ENCODE assay signal across 13 mouse cellular contexts in genomic region chr5:38276451-38276850, GRCm38 (mm10). TPM values are rescaled to one million over a fixed set of nuclear protein-coding genes. Genes with fewer than 3 reads are reported as not detected.
DNase-seq lines count a peak whose midpoint lies in the region; ATAC-seq lines count a peak whose summit lies in the region.
"Had no signal": no experiment of that assay in that cellular context is flagged by ENCODE, and none has a peak within 500 bp of the region (broad histone marks: within the 10 kb centered on the region; RNA-seq: fewer than 3 reads in every experiment).

No protein-coding gene starts in this region.

- H3K4me3 ChIP-seq in heart, embryonic 10.5 days, result peak overlapping the region; percentile 51
- H3K4me3 ChIP-seq in forebrain, embryonic 16.5 days (replicated peaks; ENCODE audit: low read length), result peak overlapping the region; percentile 10; the same call in 1 of the 2 replicates
- no peak overlapping the region for H3K4me3 ChIP-seq in midbrain, embryonic 11.5 days (ENCODE audit: low read depth, low read length)

- ATAC-seq in forebrain, embryonic 16.5 days, result no peak
- ATAC-seq in midbrain, embryonic 11.5 days (ENCODE audit: low FRiP score), result no peak

- H3K9me3 ChIP-seq in heart, embryonic 10.5 days, result no peaks in the 10 kb centered on the region
- H3K9me3 ChIP-seq in forebrain, embryonic 16.5 days (ENCODE audit: control insufficient read depth, low read length), result no peaks in the 10 kb centered on the region
- H3K9me3 ChIP-seq in midbrain, embryonic 11.5 days (ENCODE audit: control insufficient read depth, low read length), result no peaks in the 10 kb centered on the region

- H3K4me1 ChIP-seq in heart, embryonic 10.5 days, result peaks cover 21% of the 10 kb centered on the region
- H3K4me1 ChIP-seq in forebrain, embryonic 16.5 days (replicated peaks; ENCODE audit: control insufficient read depth, insufficient read depth, low read length), result peaks cover 17% of the 10 kb centered on the region
- peaks cover 8% of the 10 kb centered on the region; the same call in 1 of the 2 replicates for H3K4me1 ChIP-seq in midbrain, embryonic 11.5 days (ENCODE audit: control insufficient read depth, insufficient read depth, low read length)

- no peak overlapping the region for H3K9ac ChIP-seq in forebrain, embryonic 16.5 days (replicated peaks; ENCODE audit: low read depth, low read length)
- H3K9ac ChIP-seq in midbrain, embryonic 11.5 days (ENCODE audit: low read length), result no peak overlapping the region

- peaks cover under 1% of the 10 kb centered on the region for H3K36me3 ChIP-seq in heart, embryonic 10.5 days
- no peaks in the 10 kb centered on the region for H3K36me3 ChIP-seq in forebrain, embryonic 16.5 days (ENCODE audit: control insufficient read depth, insufficient read depth)
- no peaks in the 10 kb centered on the region for H3K36me3 ChIP-seq in midbrain, embryonic 11.5 days (ENCODE audit: control insufficient read depth, insufficient read depth, low read length)

- peaks cover 83% of the 10 kb centered on the region for H3K27me3 ChIP-seq in heart, embryonic 10.5 days (ENCODE audit: insufficient read depth, poor library complexity, severe bottlenecking)
- peaks cover 54% of the 10 kb centered on the region for H3K27me3 ChIP-seq in forebrain, embryonic 16.5 days (replicated peaks; ENCODE audit: control insufficient read depth, insufficient read depth, low read length)
- peaks cover 47% of the 10 kb centered on the region for H3K27me3 ChIP-seq in midbrain, embryonic 11.5 days (ENCODE audit: control insufficient read depth, insufficient read depth, low read length)

- no peak overlapping the region for H3K27ac ChIP-seq in heart, embryonic 10.5 days
- H3K27ac ChIP-seq in forebrain, embryonic 16.5 days (ENCODE audit: low read length), result no peak overlapping the region
- H3K27ac ChIP-seq in midbrain, embryonic 11.5 days (ENCODE audit: low read depth, low read length), result no peak overlapping the region
- H3K27ac ChIP-seq: macrophage had no signal

- DNase-seq in heart, embryonic 10.5 days (ENCODE audit: low spot score), result no peak
- no peak for DNase-seq in heart, postnatal 14 days
- DNase-seq in ZHBTc4 (ENCODE audit: low read depth, low spot score), result peak; percentile 26
- peak; percentile 92 for DNase-seq in midbrain, embryonic 11.5 days (ENCODE audit: low spot score, missing footprints)
- no peak for DNase-seq in gastrocnemius, adult 18-20 months (ENCODE audit: low spot score)
- DNase-seq in gastrocnemius, adult 8-10 months (ENCODE audit: low spot score in 2 of 2), result no peak
- no peak for DNase-seq in MN1 (ENCODE audit: low spot score)
- DNase-seq: B cell, adult 2 months; kidney, adult 18-20 months had no signal

- peak overlapping the region; percentile 24 for H3K4me2 ChIP-seq in forebrain, embryonic 16.5 days (ENCODE audit: low read length)
- peak overlapping the region; percentile 24; the same call in 1 of the 2 replicates for H3K4me2 ChIP-seq in midbrain, embryonic 11.5 days

- 3% methylated on average over 19 of the region's 19 CpGs for WGBS in heart, embryonic 10.5 days
- under 1% methylated on average over 19 of the region's 19 CpGs for WGBS in forebrain, embryonic 16.5 days
- 2% methylated on average over 19 of the region's 19 CpGs for WGBS in midbrain, embryonic 11.5 days

- intact Hi-C loops in heart, postnatal 14 days (cut with DNase I), result no loop called here

RNA-seq across cellular contexts. Expression of gene Otop1, which starts 0.7 kb away (rescaled TPM):
- polyA plus RNA-seq in heart, embryonic 10.5 days (2016; fragmentation: Nextera tagmentation; extraction: Ambion mirVana), result 0.06 TPM in 1 of 2 replicates, not detected in the other
- 1 to 10 TPM in 1 of 2 experiments, not detected in 1; 2.1 TPM for total RNA-seq in heart, postnatal 14 days (2021)
- polyA plus RNA-seq in forebrain, embryonic 16.5 days (2015; fragmentation: Nextera tagmentation; extraction: Ambion mirVana), result not detected in 2 replicates
- polyA plus RNA-seq in midbrain, embryonic 11.5 days (2014; fragmentation: Nextera tagmentation; extraction: Ambion mirVana), result 0.07 TPM in 1 of 2 replicates, not detected in the other
- total RNA-seq in gastrocnemius, adult 18-20 months (2021), result under 1 TPM; 0.27 to 0.71 TPM
- total RNA-seq in gastrocnemius, adult 8-10 months (2022), result under 1 TPM; 0.19 to 0.38 (median 0.29) TPM
- total RNA-seq: left cerebral cortex, postnatal 14 days had no signal
- polyA plus RNA-seq: macrophage had no signal

RNA-seq across cellular contexts. Expression of gene Tmem128, which starts 16.5 kb away (rescaled TPM):
- polyA plus RNA-seq in heart, embryonic 10.5 days (2016; fragmentation: Nextera tagmentation; extraction: Ambion mirVana), result 48.6 and 56.7 TPM in 2 replicates
- total RNA-seq in heart, postnatal 14 days (2021), result 10 to 100 TPM; 15.8 to 16.9 TPM
- 88.5 and 94.4 TPM in 2 replicates for polyA plus RNA-seq in forebrain, embryonic 16.5 days (2015; fragmentation: Nextera tagmentation; extraction: Ambion mirVana)
- 104 and 116 TPM in 2 replicates for polyA plus RNA-seq in midbrain, embryonic 11.5 days (2014; fragmentation: Nextera tagmentation; extraction: Ambion mirVana)
- 1 to 10 TPM; 6.4 to 7.8 TPM for total RNA-seq in gastrocnemius, adult 18-20 months (2021)
- 1 to 10 TPM; 6.7 to 8.2 (median 7.1) TPM for total RNA-seq in gastrocnemius, adult 8-10 months (2022)

RNA-seq across cellular contexts. Expression of gene Drd5, which starts 42.7 kb away (rescaled TPM):
- polyA plus RNA-seq in heart, embryonic 10.5 days (2016; fragmentation: Nextera tagmentation; extraction: Ambion mirVana), result not detected in 2 replicates
- not detected for total RNA-seq in heart, postnatal 14 days (2021)
- 0.27 and 0.34 TPM in 2 replicates for polyA plus RNA-seq in forebrain, embryonic 16.5 days (2015; fragmentation: Nextera tagmentation; extraction: Ambion mirVana)
- polyA plus RNA-seq in midbrain, embryonic 11.5 days (2014; fragmentation: Nextera tagmentation; extraction: Ambion mirVana), result 0.11 TPM in 1 of 2 replicates, not detected in the other
- not detected for total RNA-seq in gastrocnemius, adult 18-20 months (2021)
- not detected for total RNA-seq in gastrocnemius, adult 8-10 months (2022)
- polyA plus RNA-seq: macrophage; testis, adult 2 months had no signal

RNA-seq across cellular contexts. Expression of gene Lyar, which starts 56.2 kb away (rescaled TPM):
- 71.0 and 111 TPM in 2 replicates for polyA plus RNA-seq in heart, embryonic 10.5 days (2016; fragmentation: Nextera tagmentation; extraction: Ambion mirVana)
- total RNA-seq in heart, postnatal 14 days (2021), result 10 to 100 TPM; 13.1 to 13.7 TPM
- 46.3 and 47.7 TPM in 2 replicates for polyA plus RNA-seq in forebrain, embryonic 16.5 days (2015; fragmentation: Nextera tagmentation; extraction: Ambion mirVana)
- 129 and 143 TPM in 2 replicates for polyA plus RNA-seq in midbrain, embryonic 11.5 days (2014; fragmentation: Nextera tagmentation; extraction: Ambion mirVana)
- total RNA-seq in gastrocnemius, adult 18-20 months (2021), result 10 to 100 TPM; 21.3 to 22.0 TPM
- total RNA-seq in gastrocnemius, adult 8-10 months (2022), result 10 to 100 TPM; 17.2 to 25.7 (median 19.4) TPM

RNA-seq across cellular contexts. Expression of gene Zbtb49, which starts 56.2 kb away (rescaled TPM):
- 9.5 and 14.7 TPM in 2 replicates for polyA plus RNA-seq in heart, embryonic 10.5 days (2016; fragmentation: Nextera tagmentation; extraction: Ambion mirVana)
- total RNA-seq in heart, postnatal 14 days (2021), result 1 to 10 TPM; 4.8 to 5.5 TPM
- 23.5 and 26.9 TPM in 2 replicates for polyA plus RNA-seq in forebrain, embryonic 16.5 days (2015; fragmentation: Nextera tagmentation; extraction: Ambion mirVana)
- polyA plus RNA-seq in midbrain, embryonic 11.5 days (2014; fragmentation: Nextera tagmentation; extraction: Ambion mirVana), result 13.5 and 17.8 TPM in 2 replicates
- total RNA-seq in gastrocnemius, adult 18-20 months (2021), result 1 to 10 TPM; 1.9 to 3.1 TPM
- 1 to 10 TPM; 2.4 to 3.8 (median 3.3) TPM for total RNA-seq in gastrocnemius, adult 8-10 months (2022)

Comparison
In these comparisons a context has a peak if more than half of its experiments do, and no peak if none do; other contexts are left out.
1. DNase-seq: peak in ZHBTc4 (single experiment) and midbrain, embryonic 11.5 days (single experiment); none in heart, embryonic 10.5 days (single experiment), heart, postnatal 14 days (0 of 2), gastrocnemius, adult 18-20 months (single experiment), gastrocnemius, adult 8-10 months (0 of 2) and MN1 (single experiment).